Mouse (Mus musculus) limb, embryonic 14.5 days (tissue): ENCODE data around the gene Sipa1. TPM values are rescaled to one million over a fixed set of nuclear protein-coding genes. Genes with fewer than 3 reads are reported as not detected.

Experiments used
- ATAC-seq: fragments of 200-750 bp; cut with Nextera tagmentation; 2 replicates; pipeline ENCODE4 v1.8.0; 2017; ENCODE audit warnings: low read depth, moderate number of reproducible peaks, moderate TSS enrichment; ENCODE audit not compliant: low FRiP score
- DNase-seq: peaks from one replicate; pipeline ENCODE4 v3.0.0-alpha.2; 2015; ENCODE audit warnings: low spot score
- H3K27ac ChIP-seq: fragments of 300-500 bp; sonication (generic); replicated peaks from 2 replicates; pipeline ENCODE4 v1.5.1; 2014; ENCODE audit warnings: low read depth, mild to moderate bottlenecking, low read length, moderate library complexity, mixed read lengths
- H3K27me3 ChIP-seq: fragments of 300-500 bp; sonication (generic); 2 replicates; pipeline ENCODE4 v1.6.1; 2014; ENCODE audit warnings: low read length, mixed read lengths; ENCODE audit not compliant: control insufficient read depth, insufficient read depth
- H3K36me3 ChIP-seq: fragments of 300-500 bp; sonication (generic); 2 replicates; pipeline ENCODE4 v1.6.1; 2014; ENCODE audit warnings: mild to moderate bottlenecking, low read length, moderate library complexity, mixed read lengths; ENCODE audit not compliant: control insufficient read depth, insufficient read depth
- H3K4me1 ChIP-seq: fragments of 300-500 bp; sonication (generic); 2 replicates; pipeline ENCODE4 v1.6.1; 2014; ENCODE audit warnings: antibody characterized with exemption, low read length, mixed read lengths; ENCODE audit not compliant: control insufficient read depth, insufficient read depth
- H3K4me2 ChIP-seq: fragments of 300-500 bp; sonication (generic); replicated peaks from 2 replicates; pipeline ENCODE4 v1.6.1; 2014; ENCODE audit warnings: low read depth, mild to moderate bottlenecking, low read length, moderate library complexity; ENCODE audit not compliant: severe bottlenecking
- H3K4me3 ChIP-seq: fragments of 300-500 bp; sonication (generic); replicated peaks from 2 replicates; pipeline ENCODE4 v1.5.1; 2014; ENCODE audit warnings: low read length
- H3K9ac ChIP-seq: fragments of 300-500 bp; sonication (generic); 2 replicates; pipeline ENCODE4 v1.6.1; 2014; ENCODE audit warnings: mild to moderate bottlenecking, low read depth, low read length, moderate library complexity; ENCODE audit not compliant: severe bottlenecking
- H3K9me3 ChIP-seq: fragments of 300-500 bp; sonication (generic); 2 replicates; pipeline ENCODE4 v1.6.1; 2016; ENCODE audit warnings: low read length; ENCODE audit not compliant: control insufficient read depth
- POLR2A ChIP-seq: fragments of 200-500 bp; IDR thresholded peaks from 2 replicates; pipeline ENCODE4 v1.8.0; 2012; ENCODE audit warnings: inconsistent platforms, mild to moderate bottlenecking, moderate library complexity, borderline replicate concordance; ENCODE audit not compliant: insufficient read depth, insufficient read length; ENCODE audit errors: extremely low read depth
- WGBS: fragments of 180-500 bp; shearing (Covaris S2); extraction: QIAGEN DNeasy Blood & Tissue Kit; methylation state at CpG from one replicate; pipeline ENCODE4 v1.1.7; 2014; 5-methylcytosine and 5-hydroxymethylcytosine counted together
- polyA plus RNA-seq, 2 experiments: library from polyadenylated mRNA; depleted of rRNA in 1 of 2; stranded (reverse) in 1 of 2; unstranded in 1 of 2; fragments of >200 nt; fragmentation: Nextera tagmentation in 1 of 2; extraction: Ambion mirVana in 1 of 2; gene quantifications; 2 replicates each; pipeline versions ENCODE4 v1.2.1 to v1.2.3; 2012 to 2014

Sipa1 gene
- polyA plus RNA-seq, 2 experiments: 27.9 to 62.5 TPM

GRCm38 (mm10) chr19:5608707-5609106 is 54.8 kb downstream of the Sipa1 start:
- H3K4me1 ChIP-seq: peaks cover 17% of the 10 kb centered on the region
- no peak overlapping the region for H3K27ac ChIP-seq
- H3K4me3 ChIP-seq: peak overlapping the region; percentile 76
- H3K36me3 ChIP-seq: peaks cover 53% of the 10 kb centered on the region
- ATAC-seq (no peak), DNase-seq (no peak)
- 98% methylated on average over 10 of the region's 13 CpGs for WGBS
- H3K9ac ChIP-seq: no peak overlapping the region
- no peak for TF ChIP-seq POLR2A
- no peaks in the 10 kb centered on the region for H3K9me3 ChIP-seq
- no peaks in the 10 kb centered on the region for H3K27me3 ChIP-seq
- H3K4me2 ChIP-seq: peak overlapping the region; percentile 61

- no peak for TF ChIP-seq POLR2A
- WGBS: 95% methylated on average over 26 of the region's 26 CpGs
- Histone ChIP-seq H3K27ac (no peak overlapping the region), H3K27me3 (no peaks in the 10 kb centered on the region), H3K4me2 (no peak overlapping the region), H3K4me3 (no peak overlapping the region), H3K36me3 (peaks cover 61% of the 10 kb centered on the region), H3K9me3 (no peaks in the 10 kb centered on the region), H3K4me1 (peaks cover 22% of the 10 kb centered on the region), H3K9ac (no peak overlapping the region)
- DNase-seq: no peak
- ATAC-seq: no peak
Observed at GRCm38 (mm10) chr19:5607705-5608410, 55.6 kb downstream of the Sipa1 start.

DNA sequence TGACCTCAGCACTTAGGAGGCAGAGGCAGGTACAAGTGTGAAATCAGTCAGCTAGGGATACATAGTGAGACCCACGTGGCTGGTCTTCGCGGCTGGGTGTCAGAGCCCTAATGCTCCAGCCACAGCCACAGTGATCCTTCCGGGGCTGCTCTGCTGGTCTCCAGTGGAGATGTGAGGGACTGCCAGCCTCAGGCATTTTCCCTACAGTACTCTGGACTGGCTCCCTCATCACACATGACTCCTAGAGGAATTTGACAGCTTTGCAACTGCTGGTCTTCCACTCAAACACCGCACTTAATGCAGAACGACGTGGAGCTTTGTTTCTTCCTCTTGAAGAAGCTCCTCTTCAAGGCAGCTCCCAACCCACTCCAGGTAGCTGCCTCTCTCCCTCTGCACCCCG is 57.3 kb downstream of the Sipa1 start:
- Histone ChIP-seq H3K4me1 (peaks cover 27% of the 10 kb centered on the region), H3K27ac (no peak overlapping the region), H3K4me3 (no peak overlapping the region), H3K4me2 (no peak overlapping the region), H3K9me3 (no peaks in the 10 kb centered on the region), H3K36me3 (peaks cover 61% of the 10 kb centered on the region), H3K9ac (no peak overlapping the region), H3K27me3 (no peaks in the 10 kb centered on the region)
- DNase-seq (no peak), ATAC-seq (no peak)
- 83% methylated on average over 8 of the region's 8 CpGs for WGBS
- no peak for TF ChIP-seq POLR2A

GRCm38 (mm10) chr19:5605126-5605525 is 58.4 kb downstream of the Sipa1 start:
- H3K27ac ChIP-seq: no peak overlapping the region
- 97% methylated on average over 7 of the region's 7 CpGs for WGBS
- no peaks in the 10 kb centered on the region for H3K27me3 ChIP-seq
- H3K36me3 ChIP-seq: peaks cover 61% of the 10 kb centered on the region
- no peak for ATAC-seq
- TF ChIP-seq POLR2A: no peak
- H3K4me1 ChIP-seq: peaks cover 19% of the 10 kb centered on the region
- H3K4me2 ChIP-seq: no peak overlapping the region
- H3K9ac ChIP-seq: no peak overlapping the region
- no peak overlapping the region for H3K4me3 ChIP-seq
- DNase-seq: no peak
- no peaks in the 10 kb centered on the region for H3K9me3 ChIP-seq

DNA sequence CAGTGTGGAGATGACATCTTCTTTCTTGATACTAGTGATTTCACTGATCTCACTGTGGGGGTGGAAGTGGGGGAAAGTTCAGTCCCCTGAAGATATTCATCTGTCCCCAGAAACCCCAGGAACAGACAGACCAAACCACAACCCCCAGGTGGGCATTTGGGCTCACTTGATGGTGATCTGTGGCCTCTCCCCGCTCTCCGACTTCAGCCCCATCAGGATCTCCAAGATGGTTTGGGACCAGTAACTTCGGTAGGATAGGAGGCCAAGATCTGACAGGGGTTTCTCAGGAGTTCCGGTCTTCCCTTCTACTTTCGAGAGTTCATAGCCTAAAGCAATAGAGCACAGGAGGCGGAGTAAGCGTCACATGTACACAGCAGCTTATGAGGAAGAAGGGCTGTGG is 59.8 kb downstream of the Sipa1 start:
- Histone ChIP-seq H3K27me3 (no peaks in the 10 kb centered on the region), H3K4me1 (peaks cover 12% of the 10 kb centered on the region), H3K4me2 (no peak overlapping the region), H3K36me3 (peaks cover 58% of the 10 kb centered on the region), H3K9ac (no peak overlapping the region), H3K27ac (no peak overlapping the region), H3K4me3 (no peak overlapping the region; the same call in 1 of the 2 replicates), H3K9me3 (no peaks in the 10 kb centered on the region)
- 85% methylated on average over 7 of the region's 7 CpGs for WGBS
- no peak for ATAC-seq
- no peak for TF ChIP-seq POLR2A
- DNase-seq: no peak
